Mouse (Mus musculus): ENCODE data around the gene Nin.

Nin gene

GRCm38 (mm10) chr12:70023580-70023979, 89.9 kb downstream of the Nin start:
- in situ Hi-C loops (cut with MboI, MseI) = loop anchor here (5.0 kb wide), 1 partner anchor 34 kb away; no protein-coding TSS in a partner anchor

- in situ Hi-C loops (cut with MboI, MseI) = no loop called here
These were observed 95.4 kb downstream of the Nin start for GRCm38 (mm10) chr12:70018153-70018552.

- in situ Hi-C loops (cut with MboI, MseI) = no loop called here
These were observed 97.6 kb downstream of the Nin start for GRCm38 (mm10) chr12:70015936-70016335.

GRCm38 (mm10) chr12:70011681-70012080, 101.8 kb downstream of the Nin start:
- in situ Hi-C loops (cut with MboI, MseI) = no loop called here

GRCm38 (mm10) chr12:70010356-70010755, 103.2 kb downstream of the Nin start:
- in situ Hi-C loops (cut with MboI, MseI) = no loop called here

- in situ Hi-C loops (cut with MboI, MseI) = no loop called here
These were observed 108.4 kb downstream of the Nin start for GRCm38 (mm10) chr12:70005103-70005502.

GRCm38 (mm10) chr12:69998186-69998983, 115.1 kb downstream of the Nin start:
- in situ Hi-C loops (cut with MboI, MseI) = no loop called here

- in situ Hi-C loops (cut with MboI, MseI) = no loop called here
These were observed 118.1 kb downstream of the Nin start for GRCm38 (mm10) chr12:69995382-69995781.

- in situ Hi-C loops (cut with MboI, MseI) = no loop called here
These were observed 126.6 kb downstream of the Nin start, which contains the start of gene Sav1 for GRCm38 (mm10) chr12:69986786-69987497. Sav1 (minus strand) TSS chr12:69987002.

GRCm38 (mm10) chr12:69986241-69986762, 127.2 kb downstream of the Nin start:
- in situ Hi-C loops (cut with MboI, MseI) = no loop called here

GRCm38 (mm10) chr12:69985546-69985945, 128.0 kb downstream of the Nin start:
- in situ Hi-C loops (cut with MboI, MseI) = no loop called here

- in situ Hi-C loops (cut with MboI, MseI) = loop anchor here (5.0 kb wide), 1 partner anchor 169 kb away; the partner anchor contains the start of gene Abhd12b
These were observed 130.6 kb downstream of the Nin start for GRCm38 (mm10) chr12:69982874-69983273.

- in situ Hi-C loops (cut with MboI, MseI) = no loop called here
These were observed 136.0 kb downstream of the Nin start for GRCm38 (mm10) chr12:69977376-69977998.

GRCm38 (mm10) chr12:69976688-69977087, 136.8 kb downstream of the Nin start:
- in situ Hi-C loops (cut with MboI, MseI) = no loop called here

- in situ Hi-C loops (cut with MboI, MseI) = no loop called here
These were observed 139.9 kb downstream of the Nin start for GRCm38 (mm10) chr12:69973666-69974065.

- in situ Hi-C loops (cut with MboI, MseI) = no loop called here
These were observed 145.4 kb downstream of the Nin start for GRCm38 (mm10) chr12:69968154-69968553.

- in situ Hi-C loops (cut with MboI, MseI) = no loop called here
These were observed 146.4 kb downstream of the Nin start for GRCm38 (mm10) chr12:69967112-69967511.

- in situ Hi-C loops (cut with MboI, MseI) = no loop called here
These were observed 147.4 kb downstream of the Nin start for GRCm38 (mm10) chr12:69966071-69966470.

GRCm38 (mm10) chr12:69965644-69966043, 147.9 kb downstream of the Nin start:
- in situ Hi-C loops (cut with MboI, MseI) = no loop called here

- in situ Hi-C loops (cut with MboI, MseI) = no loop called here
These were observed 150.4 kb downstream of the Nin start for GRCm38 (mm10) chr12:69963141-69963540.

- in situ Hi-C loops (cut with MboI, MseI) = no loop called here
These were observed 151.0 kb downstream of the Nin start for GRCm38 (mm10) chr12:69962468-69962867.

Measured in T-helper 1 cell (primary cell).